Mouse (Mus musculus): ENCODE measurements around the gene Lcn2. TPM values are rescaled to one million over a fixed set of nuclear protein-coding genes. Genes with fewer than 3 reads are reported as not detected.

Gene Lcn2
- polyA plus RNA-seq (2017; shearing (Covaris generic)): not detected

DNA sequence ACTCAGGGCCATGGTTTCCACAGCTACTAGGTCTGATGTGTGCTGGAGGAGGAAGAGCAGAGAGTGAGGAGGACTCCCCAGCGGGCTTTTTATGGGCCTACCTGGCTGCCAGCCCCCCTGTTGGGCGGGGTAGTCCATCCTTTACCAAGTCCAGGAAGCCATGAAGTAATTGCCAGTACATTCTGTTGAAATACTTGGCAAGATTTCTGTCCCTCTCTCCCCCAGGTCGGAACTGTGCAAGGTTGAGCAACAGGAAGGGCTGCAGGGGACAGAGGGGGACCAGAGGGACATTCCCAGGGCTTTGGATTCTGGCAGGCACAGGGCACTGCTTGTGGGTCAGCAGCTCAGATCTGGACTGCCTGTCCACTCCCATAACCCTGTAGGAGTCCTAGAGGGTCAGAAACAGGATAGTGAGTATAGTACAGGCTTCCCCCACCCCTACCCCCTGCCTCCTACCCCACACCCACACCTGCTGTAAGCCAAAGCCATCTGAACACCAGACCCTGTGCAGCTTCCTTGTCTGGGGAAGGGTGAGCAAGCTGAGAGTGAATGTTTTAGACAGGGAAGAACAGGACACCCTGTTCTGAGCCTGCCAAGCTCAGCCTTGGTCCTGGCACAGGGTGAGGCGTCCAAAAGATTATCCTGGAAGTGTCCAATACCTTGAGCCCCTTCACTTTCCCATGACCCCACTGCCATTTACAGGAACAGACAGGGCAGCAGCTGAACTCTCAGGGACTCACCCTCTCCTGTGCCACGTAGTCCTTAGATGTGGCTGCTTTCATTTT lies at the start of gene Lcn2:
Gene Lcn2, minus strand, starts transcription at position 547 of the 785 bp plus-strand sequence.
- ATAC-seq: no peak

GRCm38 (mm10) chr2:32437612-32438166 lies 49.6 kb upstream of the Lcn2 start:
- ATAC-seq: no peak

GRCm38 (mm10) chr2:32436686-32437372 lies 48.8 kb upstream of the Lcn2 start:
- ATAC-seq: no peak

GRCm38 (mm10) chr2:32430701-32431676 lies 42.9 kb upstream of the Lcn2 start:
- ATAC-seq: no peak

DNA sequence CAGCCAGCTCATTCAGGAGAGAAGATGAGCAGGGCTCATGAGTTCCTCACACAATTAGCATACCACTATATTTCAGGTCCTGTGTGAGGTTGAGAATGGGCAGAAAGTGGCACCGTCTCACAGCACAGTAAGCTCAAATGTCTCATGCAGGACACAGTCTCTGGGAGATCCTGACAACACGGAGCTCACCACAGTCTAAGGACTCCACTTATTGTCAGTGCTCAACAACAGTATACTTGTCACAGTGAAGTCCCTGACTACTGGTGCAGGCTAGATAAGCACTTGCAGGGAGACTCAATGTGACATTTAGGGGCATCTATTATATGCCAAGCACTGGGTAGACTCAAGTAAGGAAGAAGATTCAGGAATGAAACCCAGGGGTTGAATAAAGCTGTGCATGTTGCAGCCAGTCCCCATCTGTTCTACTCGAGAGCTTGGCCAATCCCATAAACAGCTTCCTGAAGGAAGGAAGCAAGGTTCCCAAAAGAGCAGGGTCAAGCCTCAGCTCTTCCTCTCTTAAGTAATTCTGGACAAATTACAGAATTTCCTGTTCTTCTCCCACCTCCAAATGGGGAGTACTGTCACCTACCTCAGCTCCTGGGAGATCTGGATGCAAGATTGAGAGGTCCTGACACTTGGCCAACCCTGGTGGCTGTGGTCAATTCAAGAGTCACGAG lies 41.3 kb upstream of the Lcn2 start:
- no peak for ATAC-seq

GRCm38 (mm10) chr2:32428262-32428722 lies 40.2 kb upstream of the Lcn2 start:
- peak; percentile 53 for ATAC-seq

DNA sequence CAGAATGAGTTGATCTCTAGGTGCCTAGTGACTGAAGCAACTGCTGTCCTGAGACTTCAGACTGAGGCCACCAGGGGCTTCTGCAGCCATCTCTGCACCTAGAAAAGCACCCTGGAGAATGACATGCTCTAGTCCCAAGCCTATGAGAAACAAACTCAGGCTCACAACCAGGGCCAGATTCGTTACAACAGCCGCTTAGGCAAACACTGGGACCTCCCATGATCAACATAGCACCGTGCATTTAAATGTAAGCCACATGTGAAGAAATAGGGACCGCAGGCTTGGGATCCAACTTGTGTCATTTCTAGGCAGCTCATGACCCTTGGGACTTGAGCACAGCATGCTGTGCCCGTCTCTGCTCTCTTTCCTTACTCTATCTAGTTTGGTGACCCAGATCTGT lies 39.7 kb upstream of the Lcn2 start:
- no peak for ATAC-seq

DNA sequence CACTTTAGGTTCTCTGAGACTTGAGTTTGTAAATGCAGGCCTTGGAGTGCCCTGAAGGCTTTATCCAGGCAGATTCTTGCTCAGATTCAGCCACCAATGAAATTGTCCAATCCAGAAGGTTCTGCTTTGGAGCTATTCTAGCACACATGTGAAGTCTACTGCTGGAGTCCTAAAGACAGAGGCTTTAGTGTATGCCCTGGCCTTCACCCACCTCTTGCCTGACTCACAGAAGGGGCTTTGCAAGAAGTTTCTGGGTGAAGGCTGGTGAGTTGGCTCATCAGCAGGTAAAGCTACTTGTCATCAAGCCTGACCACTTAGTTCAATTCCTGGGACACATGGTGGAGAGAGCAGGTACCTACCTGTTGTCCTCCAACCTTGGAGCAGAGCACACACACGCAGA lies 38.1 kb upstream of the Lcn2 start:
- ATAC-seq: no peak

- no peak for ATAC-seq
These were observed 37.5 kb upstream of the Lcn2 start for GRCm38 (mm10) chr2:32425568-32425967.

DNA sequence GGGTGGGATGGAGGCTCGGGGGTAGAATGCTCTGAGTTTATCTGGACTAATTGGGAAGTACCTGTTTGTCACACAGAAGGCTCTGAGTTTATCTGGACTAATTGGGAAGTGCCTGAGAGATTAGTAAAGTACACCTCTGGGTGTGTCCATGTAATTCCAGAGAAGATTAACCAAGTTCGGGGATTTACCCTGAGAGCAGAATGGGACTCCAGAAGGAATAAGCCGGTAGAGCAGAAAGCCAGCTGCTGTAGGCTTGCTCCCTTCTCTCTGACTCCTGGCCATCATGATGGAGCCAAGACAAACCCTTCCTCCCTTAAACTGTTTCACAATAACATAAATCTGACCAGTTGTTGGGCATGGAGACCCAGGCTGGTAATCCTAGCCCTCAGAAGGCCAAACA lies 36.7 kb upstream of the Lcn2 start:
- no peak for ATAC-seq

DNA sequence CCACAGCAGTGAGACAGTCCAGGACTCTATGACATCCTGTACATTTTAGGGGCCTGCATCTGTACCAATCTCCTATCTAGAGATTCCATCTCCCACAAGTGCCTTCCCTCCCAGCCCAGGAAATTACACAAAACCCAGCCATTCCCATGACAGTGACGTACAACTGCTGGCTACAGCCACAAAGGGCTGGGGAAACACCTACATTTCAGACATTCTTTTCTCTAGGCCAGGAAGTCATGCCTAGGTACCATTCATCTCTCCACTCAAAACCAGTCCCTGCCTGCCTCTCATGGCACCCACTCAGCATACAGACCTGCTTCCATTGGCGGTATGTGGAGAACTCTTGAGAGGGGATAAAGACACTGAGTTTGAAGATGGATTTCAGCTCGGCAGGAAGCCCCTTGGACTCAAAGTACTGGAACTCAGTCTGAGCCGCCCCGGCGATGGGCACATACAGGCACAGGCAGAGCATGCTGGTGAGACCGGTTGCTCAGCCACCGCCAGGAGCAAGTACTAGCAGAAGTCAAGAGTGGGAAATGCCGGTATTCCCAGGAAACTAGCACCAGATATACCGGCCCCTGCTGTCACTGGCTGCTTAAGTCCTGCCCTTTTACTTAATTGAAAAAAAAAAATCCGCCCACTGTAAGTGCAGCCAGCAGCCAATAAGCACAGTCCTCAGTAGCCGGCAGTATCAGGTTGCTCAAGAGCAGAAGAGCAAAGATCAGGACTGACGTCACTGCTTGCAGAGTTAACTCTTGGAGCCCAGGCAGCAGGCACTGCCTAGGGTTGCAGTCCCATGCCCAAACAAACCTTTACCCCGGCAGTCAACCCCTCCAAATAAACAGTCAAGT lies 35.7 kb upstream of the Lcn2 start:
- ATAC-seq: peak; percentile 76

DNA sequence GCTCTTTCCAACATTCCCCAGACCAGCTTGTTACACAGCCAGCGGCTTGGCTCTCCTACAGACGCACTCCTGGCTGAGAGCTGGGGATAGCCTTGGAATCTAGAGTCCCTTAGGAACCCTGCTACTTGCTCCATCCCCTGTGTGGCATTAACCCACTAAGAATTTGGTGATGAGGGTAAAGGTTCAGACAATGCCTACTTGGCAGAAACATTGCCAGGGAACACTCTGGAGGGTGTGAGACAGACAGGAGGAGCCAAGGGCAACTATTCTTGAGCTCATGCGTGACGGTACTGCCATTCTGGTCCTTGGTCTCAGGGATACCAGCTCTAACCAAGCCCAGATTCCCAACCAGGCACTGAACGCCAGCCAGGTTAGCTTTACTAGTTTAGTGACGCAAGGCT lies 33.8 kb upstream of the Lcn2 start:
- ATAC-seq: no peak

DNA sequence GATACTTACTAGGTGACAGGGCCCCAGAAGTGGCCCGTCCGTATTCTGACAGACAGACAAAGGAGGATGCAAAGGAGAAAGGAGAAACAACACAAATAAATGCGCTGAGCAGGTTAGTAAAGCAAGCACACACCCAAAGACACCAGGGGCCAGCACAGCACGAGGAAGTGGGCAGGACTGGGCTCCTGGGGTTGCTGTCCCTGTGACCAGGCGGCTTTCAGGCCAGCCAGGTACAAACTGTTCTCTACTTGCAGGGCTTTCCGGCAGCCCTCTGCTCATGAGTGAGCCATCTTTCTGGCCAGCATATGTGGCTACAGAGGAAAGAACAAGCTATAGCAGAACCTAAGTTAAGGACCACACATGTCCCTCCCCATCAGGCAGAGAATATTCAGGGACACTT lies 32.6 kb upstream of the Lcn2 start:
- ATAC-seq: no peak

DNA sequence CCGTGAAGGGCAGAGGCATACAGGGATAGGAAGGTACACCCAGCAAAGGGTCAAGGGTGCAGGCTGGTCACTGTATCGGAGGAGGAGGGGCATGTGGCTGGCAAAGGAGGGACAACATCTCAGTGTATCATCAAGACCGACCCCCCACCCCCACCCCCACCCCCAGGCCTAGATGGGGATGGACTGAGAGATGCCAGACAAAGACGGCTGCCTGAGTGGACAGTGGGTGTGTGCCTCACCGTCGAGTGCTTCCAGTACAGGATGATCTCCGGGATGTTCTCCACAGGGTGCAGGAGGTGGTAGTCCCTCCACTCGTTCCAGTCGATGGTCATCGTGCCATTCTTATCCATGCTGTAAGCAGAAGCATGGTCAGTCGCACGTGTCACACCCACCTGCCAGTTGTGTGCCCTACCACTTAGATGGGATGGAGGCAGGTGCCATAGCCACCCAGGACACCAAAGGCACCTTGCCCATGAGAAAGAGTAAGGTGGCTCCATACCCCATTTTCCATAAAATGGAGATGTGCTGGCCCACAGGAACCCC lies 32.1 kb upstream of the Lcn2 start:
- no peak for ATAC-seq

DNA sequence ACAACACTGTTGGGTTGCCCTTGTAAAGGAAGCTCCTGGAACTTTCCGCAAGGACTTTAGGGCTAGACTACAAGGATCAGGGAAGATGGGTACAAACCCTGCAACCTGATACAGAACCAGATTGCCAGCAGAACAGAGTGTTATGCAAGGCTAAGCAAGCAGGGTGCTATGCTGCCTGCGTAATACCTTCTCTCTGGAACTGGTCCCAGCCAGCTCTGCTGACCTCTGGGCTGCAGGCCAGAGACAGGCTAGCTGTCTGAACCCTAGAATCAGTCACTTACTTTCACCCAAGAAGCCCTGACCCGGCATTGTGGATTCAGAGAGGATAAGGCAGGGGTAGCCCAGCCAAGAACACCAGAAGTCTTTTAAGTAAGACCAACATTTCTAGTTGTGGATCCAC lies 31.3 kb upstream of the Lcn2 start:
- ATAC-seq: no peak

DNA sequence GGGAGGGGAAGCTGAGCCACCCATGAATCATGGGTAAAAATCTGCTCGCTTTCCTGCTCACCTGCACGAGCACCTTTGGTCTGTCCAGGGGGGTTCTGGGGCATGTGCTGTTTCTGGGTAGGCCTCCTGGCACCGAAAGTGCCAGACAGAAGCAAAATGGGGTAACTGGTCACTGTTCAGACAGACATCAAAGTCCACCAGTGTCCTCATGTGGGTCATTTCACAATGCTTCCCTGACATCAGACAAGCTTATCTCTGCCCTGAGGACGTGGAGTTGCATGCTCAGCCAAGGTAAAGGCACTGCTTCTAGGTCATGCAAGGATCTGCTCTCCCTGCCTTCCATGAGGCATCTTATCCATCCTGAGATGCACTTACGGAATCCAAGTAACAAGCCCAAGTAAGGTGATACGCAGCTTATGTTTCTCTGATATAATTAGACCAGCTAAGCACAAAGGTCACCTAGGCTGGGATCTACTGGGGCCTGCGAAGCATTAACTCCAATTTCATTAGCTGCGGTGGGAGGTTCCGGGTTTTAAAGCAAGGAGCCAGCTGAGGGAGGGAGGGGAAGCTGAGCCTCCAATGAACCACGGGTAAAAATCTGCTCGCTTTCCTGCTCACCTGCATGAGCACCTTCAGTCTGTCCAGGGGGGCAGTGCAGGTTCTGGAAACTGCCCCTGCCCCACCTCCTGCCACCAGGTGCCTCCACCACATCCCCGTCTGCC lies 30.5 kb upstream of the Lcn2 start:
- no peak for ATAC-seq

GRCm38 (mm10) chr2:32417486-32417885 lies 29.4 kb upstream of the Lcn2 start:
- ATAC-seq: no peak

DNA sequence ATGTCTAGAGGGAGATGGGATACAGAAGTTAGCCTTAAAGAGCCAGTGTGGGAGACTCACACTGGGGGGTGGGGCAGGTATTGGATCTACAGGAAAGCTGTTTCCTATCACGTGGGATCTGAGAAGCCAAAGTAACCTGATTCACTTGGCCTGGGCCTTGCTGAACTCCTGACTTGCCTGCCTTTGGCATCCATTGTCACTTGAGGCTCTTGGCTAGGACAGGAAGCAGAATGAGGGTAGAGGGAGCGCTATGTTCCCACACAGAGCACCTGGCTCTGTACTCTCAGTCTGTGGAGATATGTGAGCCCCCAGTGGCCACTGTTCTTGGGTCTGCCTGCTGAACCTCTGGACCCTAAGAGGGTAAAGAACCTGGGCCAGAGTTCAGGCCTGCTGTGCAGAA lies 28.5 kb upstream of the Lcn2 start:
- ATAC-seq: no peak

- no peak for ATAC-seq
These were observed 27.7 kb upstream of the Lcn2 start for GRCm38 (mm10) chr2:32415801-32416200.

- ATAC-seq: no peak
These were observed 25.9 kb upstream of the Lcn2 start for GRCm38 (mm10) chr2:32413936-32414335.
